Mouse (Mus musculus) G1E (cell line): Measurements from ENCODE around the gene Vmp1.

ENCODE experiments used
- CTCF ChIP-seq: IDR thresholded peaks from 2 replicates; pipeline ENCODE4 v1.5.1; 2012; ENCODE audit warnings: low read depth, low read length, inconsistent platforms, mixed read lengths
- GATA1 ChIP-seq: IDR thresholded peaks from 2 replicates; pipeline ENCODE4 v1.6.1; 2012; ENCODE audit warnings: borderline replicate concordance, low read length, inconsistent platforms, mixed read lengths

- TF ChIP-seq CTCF, result no peak
- no peak for TF ChIP-seq GATA1
Measured at GRCm38 (mm10) chr11:86724982-86725381, 41.3 kb upstream of the Vmp1 start.
